Mouse (Mus musculus): ENCODE results near the gene Ubxn4. TPM values are rescaled to one million over a fixed set of nuclear protein-coding genes. Genes with fewer than 3 reads are reported as not detected.
"Not testable (repeated sequence)": the region's sequence is repeated elsewhere in the genome, so short reads cannot be mapped to it uniquely, and the experiment has no call there.

The Ubxn4 gene
- polyA plus RNA-seq, 1 experiment from 2014 or later = 56.5 TPM

GRCm38 (mm10) chr1:128295717-128296528 is 52.2 kb downstream of the Ubxn4 start:
- H3K27ac ChIP-seq (ENCODE audit: low read length) = no peak overlapping the region
- WGBS = 69% methylated on average over 5 of the region's 5 CpGs

DNA sequence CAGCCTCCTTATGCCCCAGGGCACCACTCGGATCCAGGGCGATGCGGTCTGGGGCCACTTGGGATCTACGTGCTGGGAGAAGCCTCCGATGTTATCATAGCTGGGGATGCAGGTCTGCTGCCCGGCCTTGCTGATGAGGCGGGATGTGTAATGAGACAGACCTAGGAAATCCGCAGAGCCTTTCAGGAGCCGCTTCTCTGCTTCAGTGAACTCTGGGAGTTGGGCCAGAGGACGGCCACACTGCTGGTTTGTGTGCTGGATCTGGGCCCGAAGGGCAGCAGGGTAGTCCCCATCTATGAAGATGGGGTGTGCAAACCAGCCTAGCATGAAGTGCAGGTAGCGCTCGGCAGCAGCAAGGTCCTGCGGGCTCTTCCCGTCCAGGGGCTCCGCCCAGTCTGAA is 60.1 kb downstream of the Ubxn4 start:
- no peak overlapping the region for H3K27ac ChIP-seq (ENCODE audit: low read length)
- no peaks in the 10 kb centered on the region for H3K4me1 ChIP-seq (ENCODE audit: insufficient read depth, low read length)
- H3K27me3 ChIP-seq (ENCODE audit: insufficient read depth, low read length) = no peaks in the 10 kb centered on the region
- H3K4me2 ChIP-seq (replicated peaks; ENCODE audit: low read depth, low read length) = no peak overlapping the region
- no peak overlapping the region for H3K4me3 ChIP-seq (ENCODE audit: low read length)
- ATAC-seq (ENCODE audit: low FRiP score, low TSS enrichment) = peak; percentile 42; the same call in 1 of the 2 replicates
- H3K36me3 ChIP-seq (ENCODE audit: insufficient read depth, low read length) = no peaks in the 10 kb centered on the region
- H3K9me3 ChIP-seq (ENCODE audit: low read length) = peaks cover 5% of the 10 kb centered on the region; the same call in 1 of the 2 replicates
- no peak overlapping the region for H3K9ac ChIP-seq (replicated peaks; ENCODE audit: low read length)
- 84% methylated on average over 16 of the region's 16 CpGs for whole genome bisulfite sequencing

More at GRCm38 (mm10) chr1:128295717-128296528, 52.2 kb downstream of the Ubxn4 start:
- H3K27me3 ChIP-seq (ENCODE audit: insufficient read depth, low read length) = no peaks in the 10 kb centered on the region
- H3K4me3 ChIP-seq (ENCODE audit: low read length) = no peak overlapping the region
- H3K36me3 ChIP-seq (ENCODE audit: insufficient read depth, low read length) = no peaks in the 10 kb centered on the region
- H3K4me1 ChIP-seq (ENCODE audit: insufficient read depth, low read length) = no peaks in the 10 kb centered on the region
- no peaks in the 10 kb centered on the region for H3K9me3 ChIP-seq (ENCODE audit: low read length)
- H3K4me2 ChIP-seq (replicated peaks; ENCODE audit: low read depth, low read length) = no peak overlapping the region
- 0 out of 2 replicates have a peak, but pooled peaks have one; percentile 25 for ATAC-seq (ENCODE audit: low FRiP score, low TSS enrichment)
- H3K9ac ChIP-seq (replicated peaks; ENCODE audit: low read length) = no peak overlapping the region

DNA sequence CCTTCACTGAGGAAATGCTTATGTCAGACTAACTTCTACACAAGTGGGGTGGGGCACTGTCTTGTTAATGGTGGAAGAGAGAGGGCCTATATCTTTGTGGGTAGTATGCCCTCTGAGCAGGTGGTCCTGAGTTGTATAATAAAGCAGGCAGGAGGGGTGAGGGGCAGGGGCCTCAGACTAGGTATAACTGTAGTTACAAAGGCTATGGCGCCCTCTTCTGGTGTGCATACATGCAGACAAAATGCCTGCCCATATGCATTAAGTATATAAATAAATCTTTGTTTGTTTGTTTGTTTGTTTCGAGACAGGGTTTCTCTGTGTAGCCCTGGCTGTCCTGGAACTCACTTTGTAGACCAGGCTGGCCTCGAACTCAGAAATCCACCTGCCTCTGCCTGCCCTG is 65.3 kb downstream of the Ubxn4 start:
- Histone ChIP-seq H3K4me2 (replicated peaks; ENCODE audit: low read depth, low read length) (no peak overlapping the region), H3K4me3 (ENCODE audit: low read length) (no peak overlapping the region), H3K4me1 (ENCODE audit: insufficient read depth, low read length) (no peaks in the 10 kb centered on the region), H3K36me3 (ENCODE audit: insufficient read depth, low read length) (no peaks in the 10 kb centered on the region), H3K9me3 (ENCODE audit: low read length) (no peaks in the 10 kb centered on the region), H3K27ac (ENCODE audit: low read length) (no peak overlapping the region), H3K9ac (replicated peaks; ENCODE audit: low read length) (no peak overlapping the region), H3K27me3 (ENCODE audit: insufficient read depth, low read length) (no peaks in the 10 kb centered on the region)
- ATAC-seq (ENCODE audit: low FRiP score, low TSS enrichment) = no peak
- 83% methylated on average over 3 of the region's 3 CpGs for WGBS

- no peak overlapping the region for H3K4me3 ChIP-seq (ENCODE audit: low read length)
- 69% methylated on average over 4 of the region's 4 CpGs for WGBS
- no peak for ATAC-seq (ENCODE audit: low FRiP score, low TSS enrichment)
These were observed 70.9 kb downstream of the Ubxn4 start for GRCm38 (mm10) chr1:128314665-128315064.

DNA sequence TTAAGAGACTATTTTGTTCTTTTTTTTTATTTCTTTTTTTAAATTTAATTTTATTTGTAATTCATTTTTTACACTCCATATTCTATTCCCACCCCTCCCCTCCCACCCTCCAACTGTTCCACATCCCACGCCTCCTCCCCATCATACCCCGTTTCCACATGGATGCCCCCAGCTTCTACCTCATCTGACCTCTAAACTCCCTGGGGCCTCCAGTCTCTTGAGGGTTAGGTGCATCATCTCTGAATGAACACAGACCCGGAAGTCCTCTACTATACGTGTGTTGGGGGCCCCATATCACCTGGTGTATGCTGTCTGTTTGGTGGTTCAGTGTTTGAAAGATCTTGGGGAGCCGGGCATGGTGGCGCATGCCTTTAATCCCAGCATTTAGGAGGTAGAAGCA is 75.5 kb downstream of the Ubxn4 start:
- H3K36me3 ChIP-seq (ENCODE audit: insufficient read depth, low read length); H3K4me3 ChIP-seq (ENCODE audit: low read length); ATAC-seq (ENCODE audit: low FRiP score, low TSS enrichment); H3K9ac ChIP-seq (replicated peaks; ENCODE audit: low read length); H3K4me1 ChIP-seq (ENCODE audit: insufficient read depth, low read length); H3K9me3 ChIP-seq (ENCODE audit: low read length); H3K27me3 ChIP-seq (ENCODE audit: insufficient read depth, low read length); H3K27ac ChIP-seq (ENCODE audit: low read length); H3K4me2 ChIP-seq (replicated peaks; ENCODE audit: low read depth, low read length): not testable (repeated sequence)
- 64% methylated on average over 6 of the region's 6 CpGs for WGBS

More at GRCm38 (mm10) chr1:128314665-128315064, 70.9 kb downstream of the Ubxn4 start:
- H3K27ac ChIP-seq (ENCODE audit: low read length) = no peak overlapping the region
- H3K4me1 ChIP-seq (ENCODE audit: insufficient read depth, low read length) = no peaks in the 10 kb centered on the region
- no peak overlapping the region for H3K9ac ChIP-seq (replicated peaks; ENCODE audit: low read length)
- H3K27me3 ChIP-seq (ENCODE audit: insufficient read depth, low read length) = no peaks in the 10 kb centered on the region
- no peak overlapping the region for H3K4me2 ChIP-seq (replicated peaks; ENCODE audit: low read depth, low read length)
- no peaks in the 10 kb centered on the region for H3K9me3 ChIP-seq (ENCODE audit: low read length)
- H3K36me3 ChIP-seq (ENCODE audit: insufficient read depth, low read length) = no peaks in the 10 kb centered on the region

DNA sequence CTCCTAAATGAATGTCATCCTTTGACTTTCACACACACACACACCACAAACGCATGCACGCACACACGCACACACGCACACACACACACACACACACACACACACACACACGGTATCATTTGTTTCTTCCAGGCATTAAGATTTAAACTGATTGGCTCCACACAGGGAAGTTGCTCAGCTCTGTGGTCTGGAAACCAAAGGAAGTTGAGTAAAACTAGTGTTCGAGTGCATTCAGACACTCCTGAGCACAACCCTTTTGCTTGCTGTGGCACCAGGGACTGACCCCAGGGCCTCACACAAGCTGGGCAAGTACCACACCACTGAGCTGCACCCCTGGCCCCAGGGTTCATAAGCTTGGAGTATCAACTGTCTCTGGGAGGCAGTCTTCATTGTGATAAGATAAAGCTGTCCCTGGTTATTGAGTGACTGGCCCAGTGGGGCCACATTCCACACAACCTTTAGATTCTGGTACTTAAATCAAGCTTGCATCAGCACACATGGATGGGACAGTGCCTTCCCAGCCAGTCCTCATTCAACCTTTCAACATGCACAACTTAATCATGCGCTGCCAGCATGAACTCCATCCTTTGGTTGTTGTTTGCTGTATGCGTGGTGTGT is 79.4 kb downstream of the Ubxn4 start:
- Histone ChIP-seq H3K27me3 (ENCODE audit: insufficient read depth, low read length) (no peaks in the 10 kb centered on the region), H3K9me3 (ENCODE audit: low read length) (no peaks in the 10 kb centered on the region), H3K9ac (replicated peaks; ENCODE audit: low read length) (no peak overlapping the region), H3K4me2 (replicated peaks; ENCODE audit: low read depth, low read length) (no peak overlapping the region), H3K36me3 (ENCODE audit: insufficient read depth, low read length) (peaks cover 14% of the 10 kb centered on the region), H3K27ac (ENCODE audit: low read length) (no peak overlapping the region), H3K4me3 (ENCODE audit: low read length) (no peak overlapping the region), H3K4me1 (ENCODE audit: insufficient read depth, low read length) (no peaks in the 10 kb centered on the region)
- ATAC-seq (ENCODE audit: low FRiP score, low TSS enrichment) = 0 out of 2 replicates have a peak, but pooled peaks have one; percentile 46
- WGBS = 83% methylated on average over 8 of the region's 8 CpGs

- peaks cover 21% of the 10 kb centered on the region for H3K36me3 ChIP-seq (ENCODE audit: insufficient read depth, low read length)
- 84% methylated on average over 2 of the region's 2 CpGs for WGBS
- H3K4me1 ChIP-seq (ENCODE audit: insufficient read depth, low read length) = no peaks in the 10 kb centered on the region
- H3K4me3 ChIP-seq (ENCODE audit: low read length) = no peak overlapping the region
- no peaks in the 10 kb centered on the region for H3K27me3 ChIP-seq (ENCODE audit: insufficient read depth, low read length)
- ATAC-seq (ENCODE audit: low FRiP score, low TSS enrichment) = no peak
- H3K9ac ChIP-seq (replicated peaks; ENCODE audit: low read length) = no peak overlapping the region
- H3K27ac ChIP-seq (ENCODE audit: low read length) = no peak overlapping the region
- H3K4me2 ChIP-seq (replicated peaks; ENCODE audit: low read depth, low read length) = no peak overlapping the region
- no peaks in the 10 kb centered on the region for H3K9me3 ChIP-seq (ENCODE audit: low read length)
These were observed 81.0 kb downstream of the Ubxn4 start for GRCm38 (mm10) chr1:128324776-128325175.

- Histone ChIP-seq H3K36me3 (ENCODE audit: insufficient read depth, low read length) (peaks cover 40% of the 10 kb centered on the region), H3K4me3 (ENCODE audit: low read length) (no peak overlapping the region), H3K27ac (ENCODE audit: low read length) (no peak overlapping the region), H3K4me1 (ENCODE audit: insufficient read depth, low read length) (no peaks in the 10 kb centered on the region), H3K27me3 (ENCODE audit: insufficient read depth, low read length) (no peaks in the 10 kb centered on the region), H3K9me3 (ENCODE audit: low read length) (no peaks in the 10 kb centered on the region), H3K9ac (replicated peaks; ENCODE audit: low read length) (no peak overlapping the region), H3K4me2 (replicated peaks; ENCODE audit: low read depth, low read length) (no peak overlapping the region)
- no peak for ATAC-seq (ENCODE audit: low FRiP score, low TSS enrichment)
- WGBS = 85% methylated on average over 1 of the region's 1 CpGs
These were observed 83.4 kb downstream of the Ubxn4 start for GRCm38 (mm10) chr1:128327165-128327564.

- Histone ChIP-seq H3K4me3 (ENCODE audit: low read length) (no peak within 1 kb of the TSS), H3K9me3 (ENCODE audit: low read length) (no peaks in the 10 kb centered on the region), H3K4me2 (replicated peaks; ENCODE audit: low read depth, low read length) (no peak within 1 kb of the TSS), H3K4me1 (ENCODE audit: insufficient read depth, low read length) (no peaks in the 10 kb centered on the region), H3K27me3 (ENCODE audit: insufficient read depth, low read length) (no peaks in the 10 kb centered on the region), H3K36me3 (ENCODE audit: insufficient read depth, low read length) (peaks cover 50% of the 10 kb centered on the region), H3K9ac (replicated peaks; ENCODE audit: low read length) (no peak within 1 kb of the TSS), H3K27ac (ENCODE audit: low read length) (no peak within 1 kb of the TSS)
- WGBS = 81% methylated on average over 3 of the region's 3 CpGs
- ATAC-seq (ENCODE audit: low FRiP score, low TSS enrichment) = no peak
These were observed 84.5 kb downstream of the Ubxn4 start, which contains the start of gene Lct for GRCm38 (mm10) chr1:128328218-128328617. Gene Lct (minus strand): TSS chr1:128328318.

Data from kidney, embryonic 16.5 days (tissue).